Mouse (Mus musculus) layer of hippocampus, postnatal 36 days (tissue): ENCODE results near the gene Dph5. TPM values are rescaled to one million over a fixed set of nuclear protein-coding genes. Genes with fewer than 3 reads are reported as not detected.

ENCODE experiments used
- DNase-seq, 2 experiments: peaks; one replicate each; pipeline ENCODE4 v3.0.0; 2022
- microRNA-seq, 2 experiments: library from miRNA; unstranded; fragments of <30 nt; microRNA quantifications; one replicate each; pipeline ENCODE4 v1.2.0; 2021
- total RNA-seq, 2 experiments: library from RNA; stranded (reverse); gene quantifications; 2 replicates each; pipeline ENCODE4 v1.2.3; 2021

The Dph5 gene
- total RNA-seq, 2 experiments from 2014 or later = 13.6 to 17.2 TPM

- no peak for DNase-seq
Observed at GRCm38 (mm10) chr3:115953088-115953487, 65.5 kb downstream of the Dph5 start.

- no peak for DNase-seq
Observed at GRCm38 (mm10) chr3:115957223-115957622, 69.6 kb downstream of the Dph5 start.

DNA sequence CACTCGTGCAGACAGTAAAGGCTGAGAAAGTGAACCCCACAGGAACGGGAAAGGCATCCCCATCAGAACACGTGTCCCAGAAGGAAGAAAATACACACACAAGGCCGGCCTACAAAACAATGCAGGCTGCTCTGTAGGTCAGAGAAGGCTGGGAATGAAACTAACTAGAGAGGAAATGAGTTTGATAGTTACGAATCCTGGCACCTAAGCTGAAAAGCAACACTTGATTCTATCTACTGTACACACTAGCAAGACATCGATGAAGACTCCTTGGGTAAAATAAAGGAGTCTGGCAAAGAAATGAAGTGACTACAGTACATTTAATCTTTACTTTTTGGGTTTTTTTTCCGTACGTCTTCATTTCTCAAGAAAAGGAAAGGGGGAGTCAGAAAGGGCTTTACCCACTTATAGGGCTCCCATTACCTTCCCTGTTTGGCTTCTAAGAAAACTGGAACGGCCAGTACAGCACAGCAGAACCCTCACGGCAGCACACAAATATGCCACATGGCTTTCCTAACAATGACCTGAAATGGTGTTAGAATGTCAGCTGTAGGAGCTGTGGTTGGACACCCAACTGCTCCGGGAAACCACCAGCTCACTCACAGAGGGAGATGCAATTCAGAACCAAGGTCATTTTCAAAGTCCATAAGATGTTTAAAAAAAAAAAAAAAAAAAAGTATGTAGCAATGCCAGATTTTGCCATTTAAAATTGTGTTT, 73.8 kb downstream of the Dph5 start:
- DNase-seq = no peak

DNA sequence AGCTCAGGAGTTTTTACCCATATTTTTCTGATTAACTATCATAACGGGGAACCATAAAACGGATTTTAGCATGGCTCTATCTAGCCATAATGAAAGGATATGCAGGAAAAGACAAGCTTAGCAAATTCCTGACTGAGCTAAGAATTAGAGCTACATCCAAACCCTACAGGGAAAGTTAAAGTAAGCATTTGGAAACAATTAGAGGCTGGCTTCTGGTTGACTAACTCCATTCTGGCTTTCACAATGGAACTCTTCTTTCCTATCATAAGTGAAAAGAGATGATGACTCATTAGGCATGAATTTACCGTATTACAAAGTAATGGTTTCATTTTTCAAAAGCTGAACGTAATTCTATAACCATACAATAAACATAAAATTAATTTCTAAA, 74.4 kb downstream of the Dph5 start:
- DNase-seq = no peak

- no peak for DNase-seq
Observed at GRCm38 (mm10) chr3:115963597-115963996, 76.0 kb downstream of the Dph5 start.

DNA sequence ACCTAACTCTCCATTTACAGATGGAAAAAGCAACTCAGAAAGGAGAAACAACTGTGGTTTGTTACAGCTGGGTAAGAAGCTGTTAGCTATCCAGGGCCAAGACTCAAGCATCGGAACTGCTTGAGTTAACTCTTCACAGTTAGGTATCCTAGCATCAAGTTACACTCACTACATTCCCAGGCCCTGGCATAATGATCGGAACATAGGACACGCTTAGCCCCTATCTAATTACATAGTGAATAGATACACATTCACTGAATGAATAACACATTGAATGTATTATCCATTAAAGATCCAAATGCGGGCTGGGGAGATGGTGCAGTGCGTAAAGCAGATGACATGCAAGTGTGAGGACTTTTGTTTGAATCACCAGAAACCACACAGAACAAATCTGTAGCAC, 76.4 kb downstream of the Dph5 start:
- DNase-seq = no peak

DNA sequence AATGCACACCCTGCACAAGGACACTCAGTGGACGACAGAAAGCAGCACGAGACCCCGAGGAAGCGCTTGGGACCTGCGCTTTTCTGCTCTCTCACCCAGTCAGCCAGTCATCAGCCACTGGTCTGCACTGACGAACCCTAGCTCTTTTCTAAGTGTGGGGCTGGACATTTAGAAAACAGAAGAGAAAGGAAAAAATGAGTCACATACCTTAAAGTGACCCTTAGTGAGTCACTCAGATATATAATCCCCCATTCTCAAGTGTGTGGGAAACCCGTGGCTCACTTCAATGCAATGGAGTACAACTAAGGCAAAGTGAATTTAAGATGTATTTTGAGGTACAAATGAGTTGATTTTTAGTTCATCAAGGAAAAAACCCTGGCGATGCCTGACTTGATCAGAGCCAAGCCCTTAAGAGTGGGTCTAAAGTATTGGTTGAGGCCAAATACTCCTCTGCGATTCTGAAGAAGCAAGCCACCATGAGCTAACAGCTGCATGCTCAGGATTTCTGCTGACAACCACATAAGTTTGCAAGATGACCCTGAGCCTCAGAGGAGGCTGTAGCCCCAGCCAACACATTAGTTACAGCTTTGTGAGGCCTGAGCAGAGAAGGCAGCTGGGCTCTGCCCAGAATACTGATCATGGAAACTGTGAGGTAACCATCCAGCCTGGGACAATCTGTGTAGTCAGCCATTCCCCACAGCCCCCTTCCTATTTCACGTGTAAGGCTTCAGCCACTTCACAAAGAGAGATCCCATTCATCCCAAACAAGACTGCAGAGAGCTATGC, 81.3 kb downstream of the Dph5 start:
- no peak for DNase-seq

GRCm38 (mm10) chr3:115971045-115971785, 83.6 kb downstream of the Dph5 start:
- DNase-seq = no peak

DNA sequence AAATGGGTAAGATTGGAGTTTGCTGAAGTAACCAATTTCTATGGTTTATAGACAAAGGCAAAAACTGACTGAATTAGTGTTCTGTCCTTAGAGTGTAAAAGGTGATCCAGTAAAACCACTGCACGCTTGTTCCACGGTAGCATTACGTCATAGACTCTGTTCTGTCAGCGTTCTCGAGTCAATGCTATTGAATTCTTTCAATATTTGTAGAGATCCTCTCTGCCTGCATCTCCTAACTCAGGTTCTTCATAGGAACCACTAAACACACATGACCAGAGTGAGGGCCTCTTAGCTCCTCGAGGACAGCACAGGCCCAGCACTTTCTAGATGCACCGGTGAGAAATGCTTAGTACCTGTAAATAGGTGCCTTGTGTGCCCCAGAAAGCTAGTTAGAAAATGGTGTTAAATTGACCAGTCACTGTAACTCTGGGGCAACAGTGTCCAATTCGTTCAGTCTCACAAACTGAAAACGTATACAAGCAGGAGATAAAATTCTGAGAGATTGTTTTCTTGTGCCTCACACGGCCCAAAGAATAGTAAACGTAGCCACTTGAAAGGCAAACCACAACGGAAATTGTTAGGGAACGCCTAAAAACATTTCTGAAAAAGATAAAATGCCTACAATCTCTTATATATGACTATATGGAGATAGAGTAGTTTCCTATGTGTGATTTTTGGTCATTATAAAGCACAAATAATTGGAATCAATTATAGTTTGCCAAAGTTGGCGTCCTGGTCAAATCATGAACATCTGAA, 84.4 kb downstream of the Dph5 start:
- DNase-seq = no peak

DNA sequence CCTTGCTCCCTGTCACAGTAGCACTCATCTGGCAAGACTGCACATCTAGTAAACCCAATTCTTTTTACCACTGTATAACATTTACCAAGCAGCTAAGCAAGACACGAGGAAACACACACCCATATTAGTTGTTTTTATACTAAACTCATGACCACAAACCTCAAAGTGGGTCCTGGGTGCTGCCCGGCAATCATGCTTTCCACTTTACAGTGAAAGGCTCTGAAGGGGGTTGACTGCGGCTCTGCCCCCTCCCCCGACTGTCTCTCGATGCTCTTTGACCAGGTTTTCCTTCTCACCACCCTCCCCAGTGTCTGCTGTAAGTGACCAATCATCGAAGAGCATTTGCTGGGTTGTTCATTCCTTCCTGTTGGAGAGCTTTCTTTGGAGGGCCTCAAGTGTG, 86.6 kb downstream of the Dph5 start:
- no peak for DNase-seq

DNA sequence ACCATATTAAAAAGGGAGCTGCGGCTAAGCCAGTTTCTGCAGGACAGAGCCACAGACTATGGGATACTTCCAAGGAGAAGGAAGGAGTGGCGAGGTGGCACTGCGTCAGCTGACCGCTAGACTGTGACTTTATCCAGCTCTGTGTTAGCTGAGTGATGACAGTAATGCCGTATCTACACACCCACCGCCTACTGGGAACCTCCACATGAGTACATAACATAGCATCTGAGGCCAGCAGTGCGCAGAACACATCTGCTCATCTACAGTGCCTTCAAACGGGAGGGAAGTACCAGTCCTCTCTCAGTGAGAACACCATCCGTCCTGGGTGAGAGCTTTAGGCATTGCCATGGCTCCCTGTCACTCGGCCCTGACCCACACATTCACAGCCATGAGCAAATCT, 87.4 kb downstream of the Dph5 start:
- DNase-seq = no peak

GRCm38 (mm10) chr3:115979000-115979399, 91.4 kb downstream of the Dph5 start:
- DNase-seq = no peak

DNA sequence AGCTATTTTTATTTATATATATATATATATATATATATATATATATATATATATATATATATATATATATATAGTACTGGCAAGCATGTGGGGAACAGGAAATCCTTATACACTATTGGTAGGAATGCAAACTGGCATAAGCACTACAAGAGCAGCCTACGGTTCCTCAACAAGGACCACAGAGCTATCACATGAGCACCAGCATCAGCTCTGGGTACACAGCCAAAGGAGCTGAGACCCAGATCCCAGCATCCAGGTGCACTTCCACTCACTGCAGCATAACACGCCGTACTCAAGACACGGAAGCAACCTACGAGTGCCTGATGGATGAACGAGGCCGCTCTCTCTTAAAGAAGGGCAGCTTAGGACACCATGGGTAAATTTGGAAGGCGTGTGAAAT, 95.6 kb downstream of the Dph5 start:
- DNase-seq = no peak

Small RNAs within 50 kb of the gene (microRNA-seq; reads per million reads assigned to microRNA genes)
- 0 reads per million in 2 experiments for gene Mir669n

Other genes with a start within 250 kb of the Dph5 start
- gene S1pr1, start 172.8 kb upstream of the Dph5 start, total RNA-seq = 100 to 1,000 TPM in 1 of 2 experiments, 10 to 100 TPM in 1; 97.0 to 108 TPM
- 10 to 100 TPM; 26.9 to 28.2 TPM for gene Slc30a7, start 119.6 kb downstream of the Dph5 start, total RNA-seq
- gene Extl2, start 119.6 kb downstream of the Dph5 start, total RNA-seq = 10 to 100 TPM; 69.3 to 70.7 TPM
- 10 to 100 TPM; 20.7 to 24.3 TPM for gene Vcam1, start 241.9 kb downstream of the Dph5 start, total RNA-seq